Mouse (Mus musculus) heart, postnatal 14 days (tissue): ENCODE results near the gene Prkce. TPM values are rescaled to one million over a fixed set of nuclear protein-coding genes. Genes with fewer than 3 reads are reported as not detected.
A peak's percentile ranks its signal among the peaks of the same experiment; 100 is the strongest.

Source experiments
- DNase-seq, 2 experiments: peaks; one replicate each; pipeline ENCODE4 v3.0.0; 2021 to 2022
- intact Hi-C: fragments of 180-260 bp; cut with DNase I; formaldehyde crosslinking; loops from one replicate; pipeline ENCODE4 v1.15.1; 2025
- total RNA-seq, 2 experiments: library from RNA; stranded (reverse); gene quantifications; 2 replicates each; pipeline ENCODE4 v1.2.3; 2021

Prkce gene
- total RNA-seq, 2 experiments from 2014 or later = 28.7 to 29.1 TPM

DNA sequence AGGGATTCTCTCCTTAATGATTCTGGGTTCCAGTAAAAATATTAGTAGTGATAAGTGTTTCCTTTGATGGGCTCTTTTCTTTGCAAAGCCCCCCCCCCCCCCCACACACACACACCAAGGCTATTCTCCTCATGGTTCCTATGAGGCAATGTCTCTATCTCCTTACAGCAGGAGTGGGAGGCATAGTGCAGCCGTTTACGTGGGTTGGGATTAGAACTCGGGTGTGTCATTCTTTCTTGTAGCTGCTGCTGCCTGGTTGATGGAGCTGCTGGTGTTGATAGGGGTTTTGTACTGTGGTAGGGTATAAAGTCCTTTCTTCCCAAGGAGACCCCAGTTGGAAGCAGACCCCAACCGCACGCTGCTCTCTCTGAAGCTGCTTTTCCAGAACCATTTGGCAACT lies 224.9 kb downstream of the Prkce start:
- intact Hi-C loops = no loop called here
- no peak for DNase-seq

DNA sequence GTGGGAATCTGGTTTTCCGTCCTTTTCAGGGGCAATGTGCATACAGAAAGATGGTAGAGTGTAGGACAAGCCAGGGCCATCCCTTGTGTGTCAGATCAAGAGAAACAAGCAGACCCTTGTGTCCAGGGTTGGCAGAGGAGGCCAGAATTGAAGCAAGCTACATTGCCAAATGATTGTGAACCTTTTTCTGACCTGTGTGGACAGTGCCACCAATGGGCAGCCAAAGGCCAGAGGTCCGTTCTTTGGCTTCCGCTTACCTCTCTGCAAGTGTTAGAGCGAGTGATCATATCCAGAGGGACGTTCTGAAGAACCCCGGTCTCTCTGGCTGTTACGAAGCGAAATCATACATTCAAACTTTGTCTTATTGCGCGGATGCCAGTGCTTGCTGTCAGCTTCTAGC lies 225.6 kb downstream of the Prkce start:
- intact Hi-C loops = no loop called here
- no peak for DNase-seq

DNA sequence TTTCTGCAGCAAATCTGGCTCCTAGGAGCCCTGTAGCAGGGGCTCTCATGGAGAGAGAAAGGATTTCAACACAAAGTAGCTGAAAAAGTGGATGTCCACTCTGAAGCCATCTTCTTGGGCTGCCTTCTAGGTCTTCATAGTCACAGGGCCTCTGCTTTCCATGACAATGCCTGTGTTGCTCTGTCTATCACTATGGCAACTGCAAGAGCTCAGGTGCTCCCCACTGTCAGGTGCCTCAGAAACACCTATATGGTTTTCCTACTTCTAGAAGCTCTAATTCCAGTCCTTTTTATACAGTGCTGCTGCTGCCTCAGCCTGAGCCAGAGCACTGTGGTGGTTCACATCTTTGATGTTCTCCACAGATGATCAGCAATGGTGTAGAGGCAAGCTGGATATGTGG lies 229.5 kb downstream of the Prkce start:
- intact Hi-C loops = no loop called here

DNA sequence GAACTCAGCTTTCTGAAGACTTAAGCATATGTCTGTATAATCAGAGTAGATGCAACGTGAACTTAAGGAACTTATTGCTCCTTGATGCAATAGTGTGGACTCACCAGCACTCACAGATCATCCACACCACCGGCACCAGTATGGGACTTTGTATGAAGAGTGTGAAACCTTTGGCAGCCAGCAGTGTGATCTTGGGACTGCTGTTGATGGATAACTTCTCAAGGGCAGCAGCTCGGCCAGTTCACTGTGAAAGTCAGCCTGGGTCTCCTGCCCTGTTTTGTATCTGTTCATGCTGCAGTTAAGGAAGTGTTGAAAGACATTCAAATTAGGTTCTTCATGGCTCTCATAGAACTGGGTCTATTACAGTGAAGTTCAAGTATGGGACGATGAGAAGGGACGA lies 230.1 kb downstream of the Prkce start:
- no peak for DNase-seq
- intact Hi-C loops = no loop called here

More for the DNA sequence above, 229.5 kb downstream of the Prkce start:
- no peak for DNase-seq

DNA sequence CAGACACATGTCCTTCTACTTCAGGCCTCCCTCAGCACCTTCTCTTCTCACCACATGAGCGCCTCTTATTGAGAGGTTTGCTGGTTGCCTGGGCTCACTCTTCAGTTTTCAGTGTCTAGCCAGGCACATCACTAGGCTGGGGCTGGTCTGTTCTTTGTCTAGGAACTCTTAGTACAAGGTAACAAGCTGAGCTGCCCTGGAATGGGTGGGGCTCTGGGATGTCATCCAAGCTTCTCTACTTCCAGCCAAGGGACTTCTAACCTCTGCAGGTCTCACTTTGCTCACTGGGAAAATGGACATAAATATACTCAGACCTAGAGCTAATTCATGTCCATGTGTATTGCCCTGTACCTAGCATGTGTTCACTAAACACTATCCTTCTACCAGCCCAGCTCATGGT lies 230.6 kb downstream of the Prkce start:
- intact Hi-C loops = no loop called here
- no peak for DNase-seq

GRCm38 (mm10) chr17:86400032-86400431 lies 232.4 kb downstream of the Prkce start:
- intact Hi-C loops = no loop called here
- peak; percentile 59 to 62 for DNase-seq

- DNase-seq = no peak
- intact Hi-C loops = no loop called here
Observed at GRCm38 (mm10) chr17:86404795-86405501, 237.4 kb downstream of the Prkce start.

- intact Hi-C loops = no loop called here
- DNase-seq = no peak
Observed at GRCm38 (mm10) chr17:86405644-86406043, 238.1 kb downstream of the Prkce start.

DNA sequence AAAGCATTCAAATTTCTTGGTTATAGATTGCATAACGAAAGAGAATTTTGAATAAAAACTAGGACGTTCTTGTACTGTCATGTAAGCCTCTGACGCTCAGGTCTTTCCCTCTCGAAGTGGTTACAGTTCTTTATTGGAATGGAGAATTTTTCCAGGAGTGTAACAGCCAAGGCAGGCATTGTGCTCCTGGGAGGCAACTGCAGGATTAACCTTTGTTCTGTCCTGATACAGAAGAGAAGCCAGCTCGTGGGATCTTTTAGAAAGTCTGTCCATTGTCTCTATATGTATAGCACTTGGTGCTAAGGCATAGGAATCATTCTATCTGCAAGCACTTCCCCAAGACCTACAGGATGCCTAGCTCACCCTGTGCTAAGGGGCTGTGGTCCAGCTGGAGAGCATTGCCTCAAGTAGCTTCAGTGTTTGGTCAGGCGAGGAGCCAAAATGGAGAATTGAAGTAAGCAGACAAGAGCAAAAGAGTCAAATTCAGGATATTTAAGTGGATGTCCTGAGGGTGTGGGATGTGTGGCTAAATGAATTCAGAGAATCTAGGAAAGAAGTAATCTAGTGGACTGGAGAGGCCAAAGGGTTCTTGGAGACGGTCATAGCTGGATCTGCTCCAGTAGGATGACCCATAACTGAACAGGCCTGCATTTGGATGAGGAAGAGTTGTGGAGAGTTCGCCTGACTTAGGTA lies 240.5 kb downstream of the Prkce start:
- peak; percentile 21 to 24 for DNase-seq

GRCm38 (mm10) chr17:86408614-86409006 lies 241.0 kb downstream of the Prkce start:
- intact Hi-C loops = no loop called here
- no peak for DNase-seq

More for the DNA sequence above, 240.5 kb downstream of the Prkce start:
- intact Hi-C loops = no loop called here

GRCm38 (mm10) chr17:86409485-86409884 lies 241.9 kb downstream of the Prkce start:
- DNase-seq = no peak
- intact Hi-C loops = no loop called here

DNA sequence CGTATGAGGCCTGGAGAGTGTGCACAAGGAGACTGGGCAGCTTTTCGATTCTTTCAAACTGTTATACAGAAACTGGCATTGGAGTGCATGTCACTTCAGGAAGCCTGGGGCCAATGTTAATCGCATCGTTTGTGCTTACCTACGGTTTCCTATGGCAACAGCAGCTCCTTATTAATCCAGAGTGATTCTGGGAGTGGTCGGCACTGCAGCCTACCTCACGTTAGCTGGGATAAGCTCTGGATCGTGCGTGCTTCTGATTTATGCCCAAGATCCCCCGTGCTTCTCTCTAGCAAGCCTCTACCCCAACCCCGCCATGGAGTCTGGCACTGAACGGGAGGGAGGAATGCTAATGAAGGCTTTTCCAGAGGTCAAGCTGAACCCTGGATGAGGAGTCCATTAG lies 242.9 kb downstream of the Prkce start:
- DNase-seq = no peak
- intact Hi-C loops = no loop called here

GRCm38 (mm10) chr17:86412141-86412540 lies 244.6 kb downstream of the Prkce start:
- DNase-seq = peak; percentile 48 to 62
- intact Hi-C loops = no loop called here

DNA sequence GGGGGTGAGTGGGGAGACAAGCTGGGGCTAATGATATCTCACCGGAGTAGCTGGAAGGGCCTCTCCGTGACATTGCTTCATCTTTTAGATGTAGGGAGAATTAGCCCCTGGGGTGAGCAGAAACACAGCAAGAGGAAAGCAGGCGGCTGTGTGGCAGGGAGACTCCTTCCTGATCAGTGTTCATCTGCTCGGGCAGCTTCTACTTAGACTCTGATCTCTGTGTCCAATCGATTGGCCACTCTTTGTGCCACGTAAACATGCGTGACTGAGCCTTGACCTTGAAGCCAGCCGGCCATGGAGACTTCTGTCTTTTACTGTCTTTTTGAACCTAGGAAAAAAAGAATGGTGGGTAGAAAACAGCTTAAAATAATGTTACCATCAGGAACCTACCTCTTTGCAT lies 247.0 kb downstream of the Prkce start:
- no peak for DNase-seq
- intact Hi-C loops = no loop called here

- no peak for DNase-seq
- intact Hi-C loops = no loop called here
Observed at GRCm38 (mm10) chr17:86415989-86416388, 248.4 kb downstream of the Prkce start.

- no peak for DNase-seq
- intact Hi-C loops = no loop called here
Observed at GRCm38 (mm10) chr17:86418334-86418733, 250.7 kb downstream of the Prkce start.

GRCm38 (mm10) chr17:86419199-86419598 lies 251.6 kb downstream of the Prkce start:
- no peak for DNase-seq
- intact Hi-C loops = no loop called here

- intact Hi-C loops = no loop called here
Observed at GRCm38 (mm10) chr17:86420646-86421338, 253.2 kb downstream of the Prkce start.

GRCm38 (mm10) chr17:86422023-86422422 lies 254.4 kb downstream of the Prkce start:
- no peak for DNase-seq
- intact Hi-C loops = no loop called here

More at GRCm38 (mm10) chr17:86420646-86421338, 253.2 kb downstream of the Prkce start:
- no peak for DNase-seq

DNA sequence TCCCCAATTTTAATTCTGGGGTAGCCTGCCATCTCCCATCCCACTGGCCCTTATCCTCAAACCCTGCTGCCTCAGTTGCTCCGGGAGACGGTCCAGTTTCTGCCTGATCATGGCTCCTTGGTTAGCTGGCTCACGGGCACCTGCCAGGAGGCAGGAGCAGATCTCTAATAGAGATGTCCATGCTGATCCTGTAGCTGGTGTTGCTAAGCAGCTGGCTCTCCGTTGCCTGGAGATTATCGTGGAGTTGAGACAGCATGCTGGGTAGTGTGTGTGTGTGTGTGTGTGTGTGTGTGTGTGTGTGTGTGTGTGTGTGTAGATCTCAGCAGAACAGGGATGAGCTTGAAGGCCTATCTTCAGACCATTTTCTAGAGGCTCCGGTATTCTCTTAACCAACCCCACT lies 262.3 kb downstream of the Prkce start:
- no peak for DNase-seq
- intact Hi-C loops = no loop called here

- intact Hi-C loops = no loop called here
- no peak for DNase-seq
Observed at GRCm38 (mm10) chr17:86433117-86433516, 265.5 kb downstream of the Prkce start.

- peak; percentile 19 to 22 for DNase-seq
Observed at GRCm38 (mm10) chr17:86433813-86434212, 266.2 kb downstream of the Prkce start.

More at GRCm38 (mm10) chr17:86433813-86434212, 266.2 kb downstream of the Prkce start:
- intact Hi-C loops = no loop called here
